In genomic region chr14:19985107-19985911, GRCm38 (mm10) we compare ENCODE assay signal across 8 mouse cellular contexts. TPM values are rescaled to one million over a fixed set of nuclear protein-coding genes. Genes with fewer than 3 reads are reported as not detected.
DNase-seq lines count a peak whose midpoint lies in the region; ATAC-seq and TF ChIP-seq lines count a peak whose summit lies in the region.

No protein-coding gene starts in this region.

- H3K4me2 ChIP-seq in heart, embryonic 16.5 days (ENCODE audit: low read depth, low read length): peak overlapping the region; percentile 45

- no peaks in the 10 kb centered on the region for H3K27me3 ChIP-seq in embryonic facial prominence, embryonic 10.5 days (replicated peaks; ENCODE audit: low read depth, poor library complexity, severe bottlenecking)
- no peaks in the 10 kb centered on the region for H3K27me3 ChIP-seq in heart, embryonic 16.5 days (ENCODE audit: control insufficient read depth, insufficient read depth, low read length)
- no peaks in the 10 kb centered on the region for H3K27me3 ChIP-seq in spleen, adult 2 months (ENCODE audit: control insufficient read depth, insufficient read depth, low read length)

- peak; percentile 20; the same call in 1 of the 2 replicates for TF ChIP-seq POLR2A in spleen, adult 2 months (IDR thresholded peaks at IDR 0.05; ENCODE audit: low read depth, low read length)

- H3K4me1 ChIP-seq in embryonic facial prominence, embryonic 10.5 days: peaks cover 46% of the 10 kb centered on the region
- H3K4me1 ChIP-seq in heart, embryonic 16.5 days (ENCODE audit: control insufficient read depth, insufficient read depth, low read length): peaks cover 35% of the 10 kb centered on the region
- peaks cover 13% of the 10 kb centered on the region for H3K4me1 ChIP-seq in spleen, adult 2 months (ENCODE audit: control insufficient read depth, insufficient read depth, insufficient read length)

- peak overlapping the region; percentile 52 for H3K4me3 ChIP-seq in embryonic facial prominence, embryonic 10.5 days
- peak overlapping the region; percentile 6; the same call in 1 of the 2 replicates for H3K4me3 ChIP-seq in heart, embryonic 16.5 days (ENCODE audit: low read length)
- H3K4me3 ChIP-seq in macrophage (ENCODE audit: inconsistent target): peak overlapping the region; percentile 24
- H3K4me3 ChIP-seq in spleen, adult 2 months (ENCODE audit: extremely low read depth, insufficient read depth, insufficient read length): peak overlapping the region; percentile 31; the same call in 1 of the 2 replicates

- H3K79me2 ChIP-seq in macrophage (ENCODE audit: inconsistent target): no peaks in the 10 kb centered on the region

- no peaks in the 10 kb centered on the region for H3K9me3 ChIP-seq in embryonic facial prominence, embryonic 10.5 days
- H3K9me3 ChIP-seq in heart, embryonic 16.5 days (replicated peaks; ENCODE audit: control insufficient read depth, low read length): no peaks in the 10 kb centered on the region

- H3K27ac ChIP-seq in embryonic facial prominence, embryonic 10.5 days (replicated peaks): peak overlapping the region; percentile 96
- peak overlapping the region; percentile 88 for H3K27ac ChIP-seq in heart, embryonic 16.5 days (ENCODE audit: low read length)
- peak overlapping the region; percentile 96 for H3K27ac ChIP-seq in macrophage
- peak overlapping the region; percentile 92 for H3K27ac ChIP-seq in spleen, adult 2 months (ENCODE audit: insufficient read depth, low read length)

- peak overlapping the region; percentile 16; the same call in 1 of the 2 replicates for H3K9ac ChIP-seq in heart, embryonic 16.5 days (ENCODE audit: low read length)

- no peak; the same call in 1 of the 2 replicates for ATAC-seq in heart, embryonic 16.5 days (replicated peaks; ENCODE audit: extremely low read depth, insufficient read depth, low FRiP score)
- ATAC-seq in erythroid progenitor cell, adult 5-6 weeks (replicated peaks; ENCODE audit: low FRiP score, poor library complexity, severe bottlenecking): no peak

- no peak for TF ChIP-seq CTCF in spleen, adult 2 months (IDR thresholded peaks at IDR 0.05; ENCODE audit: extremely low read depth, insufficient read depth, insufficient read length, insufficient replicate concordance)

- DNase-seq in urinary bladder, postnatal 14 days (ENCODE audit: low spot score): peak; percentile 15
- no peak for DNase-seq in urinary bladder, postnatal 10 days (ENCODE audit: low spot score)
- DNase-seq in embryonic facial prominence, embryonic 10.5 days (ENCODE audit: low spot score): peak; percentile 74
- peak; percentile 52 to 59 for DNase-seq in kidney, postnatal 4 days
- peak in 1 of 2 experiments; percentile 64 for DNase-seq in spleen, adult 2 months (ENCODE audit: low read depth in 1 of 2, low spot score in 2 of 2)

- no peaks in the 10 kb centered on the region for H3K36me3 ChIP-seq in embryonic facial prominence, embryonic 10.5 days (replicated peaks)
- H3K36me3 ChIP-seq in heart, embryonic 16.5 days (ENCODE audit: control insufficient read depth, insufficient read depth): no peaks in the 10 kb centered on the region
- H3K36me3 ChIP-seq in macrophage (ENCODE audit: inconsistent target): no peaks in the 10 kb centered on the region
- H3K36me3 ChIP-seq in spleen, adult 2 months (ENCODE audit: control insufficient read depth, insufficient read depth, low read length): no peaks in the 10 kb centered on the region

- WGBS in embryonic facial prominence, embryonic 10.5 days: 7% methylated on average over 13 of the region's 13 CpGs
- WGBS in heart, embryonic 16.5 days: 13% methylated on average over 13 of the region's 13 CpGs
- 2% methylated on average over 12 of the region's 13 CpGs for WGBS in macrophage (ENCODE audit: missing documents)
- WGBS in spleen, adult 2 months: 5% methylated on average over 13 of the region's 13 CpGs

RNA-seq across cellular contexts. Expression of gene Gng2, which starts 7.9 kb away (rescaled TPM):
- polyA plus RNA-seq in embryonic facial prominence, embryonic 10.5 days (2016; fragmentation: Nextera tagmentation; extraction: Ambion mirVana): 82.8 and 82.9 TPM in 2 replicates
- 58.8 and 64.2 TPM in 2 replicates for polyA plus RNA-seq in heart, embryonic 16.5 days (2015; fragmentation: Nextera tagmentation; extraction: Ambion mirVana)
- total RNA-seq in macrophage (2018; cell fraction: chromatin; rRNA removed): 10 to 100 TPM in 19 of 26 experiments, 1 to 10 TPM in 7; 4.2 to 66.1 (median 29.6) TPM
- 100 to 1,000 TPM; 131 to 281 (median 162) TPM for total RNA-seq in macrophage (2018; cell fraction: cytosol; rRNA removed)
- 100 to 1,000 TPM in 2 of 26 experiments, 10 to 100 TPM in 24; 21.1 to 122 (median 61.1) TPM for total RNA-seq in macrophage (2018; cell fraction: nucleus; rRNA removed)
- 134 to 216 TPM (median 195 TPM) in 3 replicates for polyA plus RNA-seq in macrophage (2018)
- polyA plus RNA-seq in spleen, adult 2 months (2012; rRNA removed): 25.1 and 34.7 TPM in 2 replicates
- total RNA-seq in erythroid progenitor cell, adult 5-6 weeks (2015; ENCODE audit: low replicate concordance): 18.4 and 21.4 TPM in 2 replicates
- total RNA-seq in erythroid progenitor cell, adult 5-6 weeks (2017; ENCODE audit: low replicate concordance): 4.6 and 6.6 TPM in 2 replicates
